Mouse (Mus musculus) cerebellum, postnatal 10 days (tissue): Measurements from ENCODE around the gene Gm45716.
"Not testable (repeated sequence)": the region's sequence is repeated elsewhere in the genome, so short reads cannot be mapped to it uniquely, and the experiment has no call there.

Experiments used
- DNase-seq, 2 experiments: peaks; one replicate each; pipeline ENCODE4 v3.0.0; 2021; ENCODE audit warnings: mixed read lengths in 2 of 2

The Gm45716 gene

GRCm38 (mm10) chr11:90251923-90252322 lies 64.4 kb downstream of the Gm45716 start:
- DNase-seq = no peak

GRCm38 (mm10) chr11:90252366-90252765 lies 64.9 kb downstream of the Gm45716 start:
- DNase-seq = peak; percentile 51 to 62

GRCm38 (mm10) chr11:90254536-90254935 lies 67.1 kb downstream of the Gm45716 start:
- no peak for DNase-seq

GRCm38 (mm10) chr11:90255687-90256086 lies 68.2 kb downstream of the Gm45716 start:
- no peak for DNase-seq

GRCm38 (mm10) chr11:90256833-90257525 lies 69.5 kb downstream of the Gm45716 start:
- DNase-seq = no peak

- no peak for DNase-seq
Measured at GRCm38 (mm10) chr11:90258321-90258927, 70.9 kb downstream of the Gm45716 start.

GRCm38 (mm10) chr11:90259071-90259470 lies 71.6 kb downstream of the Gm45716 start:
- no peak for DNase-seq

- DNase-seq = no peak
Measured at GRCm38 (mm10) chr11:90259826-90260225, 72.3 kb downstream of the Gm45716 start.

GRCm38 (mm10) chr11:90264180-90264579 lies 76.7 kb downstream of the Gm45716 start:
- DNase-seq = no peak

- DNase-seq = no peak
Measured at GRCm38 (mm10) chr11:90265581-90265980, 78.1 kb downstream of the Gm45716 start.

- no peak for DNase-seq
Measured at GRCm38 (mm10) chr11:90268934-90269333, 81.5 kb downstream of the Gm45716 start.

GRCm38 (mm10) chr11:90269398-90270123 lies 82.1 kb downstream of the Gm45716 start:
- DNase-seq = no peak

- no peak for DNase-seq
Measured at GRCm38 (mm10) chr11:90270132-90270877, 82.8 kb downstream of the Gm45716 start.

- no peak for DNase-seq
Measured at GRCm38 (mm10) chr11:90274187-90274586, 86.7 kb downstream of the Gm45716 start.

GRCm38 (mm10) chr11:90275663-90276062 lies 88.2 kb downstream of the Gm45716 start:
- peak; percentile 78 to 86 for DNase-seq

GRCm38 (mm10) chr11:90276150-90276549 lies 88.7 kb downstream of the Gm45716 start:
- peak; percentile 36 to 37 for DNase-seq

GRCm38 (mm10) chr11:90276561-90276960 lies 89.1 kb downstream of the Gm45716 start:
- peak; percentile 67 to 70 for DNase-seq

GRCm38 (mm10) chr11:90280069-90280468 lies 92.6 kb downstream of the Gm45716 start:
- DNase-seq = no peak

GRCm38 (mm10) chr11:90281943-90282342 lies 94.5 kb downstream of the Gm45716 start:
- DNase-seq = not testable (repeated sequence)

GRCm38 (mm10) chr11:90283159-90283558 lies 95.7 kb downstream of the Gm45716 start:
- no peak for DNase-seq

GRCm38 (mm10) chr11:90283601-90284000 lies 96.1 kb downstream of the Gm45716 start:
- DNase-seq = no peak

- DNase-seq = no peak
Measured at GRCm38 (mm10) chr11:90284079-90284478, 96.6 kb downstream of the Gm45716 start.

GRCm38 (mm10) chr11:90284623-90285022 lies 97.1 kb downstream of the Gm45716 start:
- no peak for DNase-seq
